Mouse (Mus musculus) lung, adult 2 months (tissue): Measurements from ENCODE around the gene Tmtc1. TPM values are rescaled to one million over a fixed set of nuclear protein-coding genes. Genes with fewer than 3 reads are reported as not detected.

ENCODE experiments used
- DNase-seq: peaks from one replicate; pipeline ENCODE4 v3.0.0; 2022
- H3K4me1 ChIP-seq: fragments of 200-500 bp; 2 replicates; pipeline ENCODE4 v1.6.1; 2011; ENCODE audit warnings: low read length; ENCODE audit not compliant: control insufficient read depth, insufficient read depth
- H3K4me3 ChIP-seq: fragments of 200-500 bp; replicated peaks from 2 replicates; pipeline ENCODE3; 2011; ENCODE audit warnings: low read depth, mild to moderate bottlenecking, control low read depth, low read length; ENCODE audit errors: extremely low read depth
- CTCF ChIP-seq: fragments of 200-500 bp; IDR thresholded peaks from 2 replicates; pipeline ENCODE4 v1.5.1; 2011; ENCODE audit warnings: mild to moderate bottlenecking, low read length, control low read depth; ENCODE audit not compliant: insufficient read depth
- POLR2A ChIP-seq: fragments of 200-500 bp; IDR thresholded peaks from 2 replicates; pipeline ENCODE4 v1.6.1; 2011; ENCODE audit warnings: low read depth, mild to moderate bottlenecking, control low read depth, low read length, borderline replicate concordance; ENCODE audit errors: extremely low read depth
- WGBS: fragments of 180-500 bp; shearing (Covaris S2); methylation state at CpG from one replicate; pipeline ENCODE4 v1.1.7; 2018; 5-methylcytosine and 5-hydroxymethylcytosine counted together
- polyA plus RNA-seq: library from polyadenylated mRNA; depleted of rRNA; stranded (reverse); fragments of >200 nt; gene quantifications from 2 replicates; pipeline ENCODE4 v1.2.3, GENCODE M21; 2012

Gene Tmtc1
- polyA plus RNA-seq, 1 experiment, result 46.3 TPM

DNA sequence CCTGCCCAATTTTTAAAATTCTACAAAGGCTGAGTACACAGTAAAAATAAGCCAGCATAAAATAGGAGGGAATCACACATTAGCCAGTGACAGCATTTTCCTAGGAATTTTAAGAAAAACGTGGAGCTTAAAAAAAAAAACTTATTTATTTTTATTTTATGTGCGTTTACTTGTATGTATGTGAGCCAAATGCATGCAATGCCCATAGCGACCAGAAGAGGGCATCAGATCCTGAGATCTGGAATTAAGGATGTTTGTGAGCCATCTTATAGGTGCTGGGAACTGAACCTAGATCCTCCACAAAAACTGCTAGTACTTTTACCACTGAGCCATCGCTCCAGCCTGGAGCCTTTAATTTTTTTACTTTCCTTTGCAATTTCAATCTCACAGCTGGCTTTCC lies 11.3 kb upstream of the Tmtc1 start:
- H3K4me3 ChIP-seq, result no peak overlapping the region
- TF ChIP-seq POLR2A (no peak), CTCF (no peak)
- 75% methylated on average over 4 of the region's 4 CpGs for WGBS
- no peaks in the 10 kb centered on the region for H3K4me1 ChIP-seq
- DNase-seq, result no peak

DNA sequence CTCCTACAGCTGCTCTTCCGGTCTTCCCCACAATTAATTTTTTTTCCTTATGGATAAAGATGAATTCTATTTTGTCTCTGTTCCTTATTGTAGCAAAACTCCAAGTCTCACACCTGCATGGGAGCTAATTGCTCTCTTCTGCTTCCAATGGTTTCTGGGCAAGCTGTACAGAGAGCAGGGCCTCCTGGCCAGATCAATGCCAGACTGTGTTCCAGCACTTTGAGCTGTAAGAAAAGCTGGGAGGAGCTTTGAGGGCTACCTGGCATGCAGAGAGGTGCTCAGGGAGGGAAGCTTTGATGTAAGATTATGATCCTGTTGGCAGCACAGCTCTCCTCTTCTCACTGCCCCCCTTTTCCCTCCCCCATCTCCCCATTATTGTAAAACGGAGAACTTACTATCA lies 10.6 kb upstream of the Tmtc1 start:
- WGBS, result 81% methylated on average over 2 of the region's 2 CpGs
- DNase-seq, result no peak
- H3K4me3 ChIP-seq, result no peak overlapping the region
- no peaks in the 10 kb centered on the region for H3K4me1 ChIP-seq
- TF ChIP-seq POLR2A (no peak), CTCF (no peak)

DNA sequence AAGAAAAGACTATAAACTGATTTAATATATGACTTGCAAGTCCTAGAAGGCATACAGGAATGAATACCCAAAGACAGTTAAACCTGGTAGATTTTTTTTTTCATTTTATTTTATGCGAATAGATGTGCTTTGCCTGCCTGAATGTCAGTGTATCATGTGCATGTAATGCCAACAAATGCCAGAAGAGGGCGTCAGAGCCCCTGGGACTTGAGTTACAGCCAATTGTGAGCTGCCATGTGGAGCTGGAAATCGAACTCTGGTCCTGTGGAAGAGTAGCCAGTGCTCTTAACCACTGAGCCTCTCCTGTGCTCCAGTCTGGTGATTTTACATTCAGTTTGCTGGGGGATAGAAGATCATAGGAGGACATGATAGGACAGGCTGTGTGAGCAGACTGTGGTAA lies 4.0 kb upstream of the Tmtc1 start:
- H3K4me3 ChIP-seq, result no peak overlapping the region
- no peak for TF ChIP-seq POLR2A
- TF ChIP-seq CTCF, result no peak
- DNase-seq, result no peak
- no peaks in the 10 kb centered on the region for H3K4me1 ChIP-seq
- WGBS, result 65% methylated on average over 3 of the region's 3 CpGs

DNA sequence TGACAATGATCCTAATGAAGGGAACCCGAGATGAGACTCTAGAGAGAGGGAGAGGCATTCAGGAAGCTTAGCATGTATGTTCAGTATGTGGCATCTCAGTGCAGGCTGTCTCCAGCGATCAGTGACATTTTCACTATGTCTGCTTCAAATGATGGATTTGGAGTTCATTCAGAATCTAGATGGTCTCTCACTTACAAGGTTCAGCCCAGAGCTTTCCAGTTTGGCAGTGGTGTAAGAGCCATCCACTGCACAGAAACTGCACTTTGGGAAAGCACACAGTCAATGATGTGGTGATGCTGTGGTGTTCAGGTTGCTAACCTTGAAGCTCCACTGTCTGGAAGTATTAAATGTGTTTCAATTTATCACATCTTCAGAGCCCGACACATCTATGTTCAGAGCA lies 1.9 kb upstream of the Tmtc1 start:
- Histone ChIP-seq H3K4me3 (no peak overlapping the region), H3K4me1 (no peaks in the 10 kb centered on the region; the same call in 1 of the 2 replicates)
- no peak for DNase-seq
- TF ChIP-seq CTCF, result no peak
- no peak for TF ChIP-seq POLR2A
- WGBS, result 69% methylated on average over 3 of the region's 3 CpGs

DNA sequence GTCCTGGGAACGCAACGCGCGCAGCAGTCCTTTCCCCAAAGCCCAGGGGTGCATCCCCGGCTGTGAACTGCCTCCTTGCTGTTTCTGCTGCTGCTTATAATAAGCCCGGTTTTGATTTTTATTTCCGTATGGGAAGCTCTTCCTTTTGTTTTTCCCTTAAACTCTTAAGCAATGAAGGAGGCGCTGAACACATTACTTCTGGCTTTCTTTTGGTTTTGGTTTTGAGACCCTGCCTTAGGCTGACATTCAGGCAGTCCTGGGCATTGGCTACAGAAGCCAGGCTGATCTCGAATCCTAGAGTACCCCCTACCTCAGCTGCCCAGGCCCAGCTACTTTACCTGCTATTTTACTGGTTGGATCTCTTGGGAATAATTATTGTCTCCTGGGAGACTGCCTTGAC lies 607 bp upstream of the Tmtc1 start:
- no peaks in the 10 kb centered on the region; the same call in 1 of the 2 replicates for H3K4me1 ChIP-seq
- WGBS, result 3% methylated on average over 9 of the region's 9 CpGs
- H3K4me3 ChIP-seq, result peak overlapping the region; percentile 99
- no peak for DNase-seq
- TF ChIP-seq CTCF, result no peak
- no peak; the same call in 1 of the 2 replicates for TF ChIP-seq POLR2A

DNA sequence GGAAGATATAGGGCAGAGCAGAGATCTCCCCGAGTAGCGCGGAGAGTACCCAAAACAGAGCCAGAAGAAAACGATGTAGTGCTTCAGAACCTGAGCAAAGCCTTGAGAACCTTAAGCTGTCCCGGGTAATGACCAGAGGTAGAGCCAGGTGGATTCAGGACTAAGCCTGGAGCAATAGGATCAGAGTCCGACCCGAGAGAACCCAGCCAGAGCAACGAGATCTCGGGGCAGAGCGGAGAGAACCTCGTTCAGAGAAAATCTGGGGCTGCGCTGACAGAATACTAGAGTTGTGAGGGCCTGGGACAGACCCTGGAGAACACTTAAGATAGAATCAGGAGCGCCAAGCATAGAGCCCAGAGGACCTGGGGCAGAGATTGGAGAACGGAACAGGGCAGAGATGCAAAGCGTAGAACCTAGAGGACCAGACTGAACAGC lies 881 bp downstream of the Tmtc1 start:
- DNase-seq, result peak; percentile 7
- TF ChIP-seq POLR2A (no peak), CTCF (no peak)
- Histone ChIP-seq H3K4me1 (no peaks in the 10 kb centered on the region; the same call in none of the 2 replicates), H3K4me3 (peak overlapping the region; percentile 99)
- WGBS, result 2% methylated on average over 15 of the region's 15 CpGs

DNA sequence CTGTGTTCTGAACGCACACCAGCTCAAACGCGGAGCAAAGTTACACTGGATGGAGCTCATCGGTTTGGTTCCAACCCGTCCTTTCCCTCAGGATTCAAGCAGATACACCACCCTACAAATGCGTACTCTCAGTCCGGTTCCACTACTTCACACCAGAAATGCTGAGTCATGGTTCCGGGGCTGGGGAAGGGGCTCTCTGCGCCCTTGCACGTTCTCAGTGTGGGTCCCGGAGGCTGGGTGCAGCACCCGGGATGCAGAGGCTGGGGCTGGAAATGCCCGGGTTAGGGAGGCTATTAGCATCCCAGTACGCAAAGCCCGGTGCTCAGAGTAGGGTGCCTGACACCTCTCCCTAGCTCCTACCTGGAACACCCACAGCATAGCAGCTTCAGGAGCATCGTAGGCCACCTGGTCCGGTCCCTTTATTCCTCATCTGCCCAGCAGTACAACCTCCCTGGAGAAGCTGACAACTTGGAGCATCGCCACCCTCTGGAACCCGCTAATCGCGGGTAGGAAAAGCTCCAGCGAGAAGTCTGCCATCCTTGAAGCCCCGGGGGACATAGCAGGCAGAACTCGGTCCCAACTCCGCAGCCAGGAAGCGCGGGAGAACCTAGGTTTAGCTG lies 1.4 kb downstream of the Tmtc1 start:
- no peak for TF ChIP-seq POLR2A
- no peak for TF ChIP-seq CTCF
- Histone ChIP-seq H3K4me1 (peaks cover 3% of the 10 kb centered on the region), H3K4me3 (peak overlapping the region; percentile 99)
- whole genome bisulfite sequencing, result 2% methylated on average over 27 of the region's 27 CpGs
- DNase-seq, result peak; percentile 26

DNA sequence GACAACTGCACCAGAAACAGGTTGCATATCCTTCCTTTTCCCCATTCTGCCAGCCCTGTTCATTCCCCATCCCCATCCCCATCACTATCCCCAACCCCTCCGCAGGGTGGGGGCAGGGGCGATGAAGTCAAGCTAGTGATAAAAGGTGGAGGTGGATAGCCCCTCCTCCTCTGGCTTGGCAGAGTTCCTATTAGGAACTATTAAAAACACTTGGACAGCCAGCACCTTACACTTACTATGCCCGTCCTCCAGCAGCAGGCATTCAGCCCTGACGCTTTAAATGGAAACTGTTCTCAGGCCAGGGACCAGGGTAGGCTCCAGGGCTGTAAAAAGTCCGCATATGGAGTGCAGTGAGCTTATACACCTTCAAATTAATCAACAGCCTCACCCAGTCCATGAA lies 2.3 kb downstream of the Tmtc1 start:
- no peak for TF ChIP-seq POLR2A
- TF ChIP-seq CTCF, result no peak
- Histone ChIP-seq H3K4me1 (peaks cover 7% of the 10 kb centered on the region), H3K4me3 (peak overlapping the region; percentile 3)
- WGBS, result 25% methylated on average over 5 of the region's 5 CpGs
- no peak for DNase-seq

DNA sequence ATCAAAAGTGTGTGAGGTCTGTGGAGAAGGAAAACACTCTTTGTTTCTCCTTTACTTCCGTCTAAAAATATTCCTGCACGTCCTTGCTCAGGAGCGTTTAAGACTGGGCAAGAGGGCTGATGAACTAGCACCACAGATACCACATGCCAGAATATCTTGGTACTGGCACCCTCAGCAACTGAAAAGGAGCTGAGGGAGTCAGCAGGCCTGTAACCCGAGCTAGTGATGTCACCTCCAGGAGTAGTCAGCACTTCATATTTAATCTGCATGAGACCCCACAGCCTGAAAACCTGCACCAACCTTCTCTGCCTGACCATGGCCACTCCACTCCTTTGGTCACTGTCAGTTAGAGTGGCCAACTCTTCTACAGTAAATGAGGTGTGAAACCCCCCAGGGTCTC lies 5.1 kb downstream of the Tmtc1 start:
- DNase-seq, result no peak
- TF ChIP-seq POLR2A (no peak), CTCF (no peak)
- peaks cover 12% of the 10 kb centered on the region for H3K4me1 ChIP-seq
- 59% methylated on average over 4 of the region's 4 CpGs for WGBS
- H3K4me3 ChIP-seq, result no peak overlapping the region

DNA sequence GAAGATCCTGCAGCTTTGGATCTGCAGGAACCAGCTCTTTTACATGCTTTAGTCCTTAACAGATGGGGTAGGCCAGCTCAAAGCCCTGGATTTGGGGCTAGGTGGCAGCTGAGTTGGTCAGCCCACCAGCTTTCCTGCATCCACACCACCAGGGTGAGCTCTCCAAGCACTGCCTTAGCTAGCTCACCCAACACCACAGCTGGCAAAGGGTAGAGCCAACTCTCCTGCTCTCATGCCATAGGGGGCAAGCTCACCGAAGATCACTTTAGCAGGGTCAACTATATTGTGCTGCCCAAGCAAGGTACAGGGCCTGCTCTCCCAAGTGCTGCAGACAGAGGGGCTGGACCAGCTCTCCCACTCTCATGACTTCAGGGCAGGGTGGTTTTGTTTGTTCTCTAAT lies 6.6 kb downstream of the Tmtc1 start:
- 81% methylated on average over 1 of the region's 1 CpGs for WGBS
- Histone ChIP-seq H3K4me3 (no peak overlapping the region), H3K4me1 (peaks cover 12% of the 10 kb centered on the region)
- no peak for TF ChIP-seq POLR2A
- TF ChIP-seq CTCF, result 0 out of 2 replicates have a peak, but pooled peaks have one; percentile 1
- no peak for DNase-seq
